Mouse (Mus musculus) limb, embryonic 11.5 days (tissue): ENCODE results near the gene AI837181. TPM values are rescaled to one million over a fixed set of nuclear protein-coding genes. Genes with fewer than 3 reads are reported as not detected.

Experiments
- ATAC-seq: fragments of 200-750 bp; cut with Nextera tagmentation; 2 replicates; pipeline ENCODE4 v1.8.0; 2017; ENCODE audit warnings: low read depth; ENCODE audit not compliant: insufficient number of reproducible peaks, low FRiP score, low TSS enrichment
- DNase-seq: peaks from one replicate; pipeline ENCODE4 v3.0.0-alpha.2; 2015; ENCODE audit warnings: low spot score
- H3K27ac ChIP-seq: fragments of 300-500 bp; sonication (generic); replicated peaks from 2 replicates; pipeline ENCODE4 v1.5.1; 2014; ENCODE audit warnings: low read depth, mild to moderate bottlenecking, low read length
- H3K27me3 ChIP-seq: fragments of 300-500 bp; sonication (generic); 2 replicates; pipeline ENCODE4 v1.6.1; 2014; ENCODE audit warnings: mild to moderate bottlenecking, low read length, mixed read lengths; ENCODE audit not compliant: control insufficient read depth, insufficient read depth
- H3K36me3 ChIP-seq: fragments of 300-500 bp; sonication (generic); 2 replicates; pipeline ENCODE4 v1.6.1; 2014; ENCODE audit warnings: mild to moderate bottlenecking, low read length, moderate library complexity, mixed read lengths; ENCODE audit not compliant: control insufficient read depth, insufficient read depth
- H3K4me1 ChIP-seq: fragments of 300-500 bp; sonication (generic); 2 replicates; pipeline ENCODE4 v1.6.1; 2014; ENCODE audit warnings: low read length, mixed read lengths; ENCODE audit not compliant: control insufficient read depth, insufficient read depth
- H3K4me2 ChIP-seq: fragments of 300-500 bp; sonication (generic); 2 replicates; pipeline ENCODE4 v1.6.1; 2014; ENCODE audit warnings: low read depth, mild to moderate bottlenecking, moderate library complexity; ENCODE audit not compliant: severe bottlenecking
- H3K4me3 ChIP-seq: fragments of 300-500 bp; sonication (generic); 2 replicates; pipeline ENCODE4 v1.5.1; 2014; ENCODE audit warnings: low read depth, low read length
- H3K9ac ChIP-seq: fragments of 300-500 bp; sonication (generic); 2 replicates; pipeline ENCODE4 v1.6.1; 2014; ENCODE audit warnings: mild to moderate bottlenecking, low read length
- H3K9me3 ChIP-seq: fragments of 300-500 bp; sonication (generic); 2 replicates; pipeline ENCODE4 v1.6.1; 2016; ENCODE audit warnings: low read length; ENCODE audit not compliant: control insufficient read depth
- whole genome bisulfite sequencing: fragments of 180-500 bp; shearing (Covaris S2); extraction: QIAGEN DNeasy Blood & Tissue Kit; methylation state at CpG from one replicate; pipeline ENCODE4 v1.1.7; 2014; 5-methylcytosine and 5-hydroxymethylcytosine counted together
- polyA plus RNA-seq: library from polyadenylated mRNA; unstranded; fragments of >200 nt; fragmentation: Nextera tagmentation; extraction: Ambion mirVana; gene quantifications from 2 replicates; pipeline ENCODE4 v1.2.1, GENCODE M21; 2014

The AI837181 gene
- polyA plus RNA-seq, 1 experiment from 2014 or later, result 47.7 TPM

GRCm38 (mm10) chr19:5456241-5456921 lies 31.4 kb downstream of the AI837181 start:
- H3K4me2 ChIP-seq, result peak overlapping the region; percentile 98
- no peaks in the 10 kb centered on the region for H3K9me3 ChIP-seq
- no peak for ATAC-seq
- 4% methylated on average over 26 of the region's 26 CpGs for WGBS
- peak; percentile 47 for DNase-seq
- H3K4me3 ChIP-seq, result peak overlapping the region; percentile 45
- H3K27me3 ChIP-seq, result no peaks in the 10 kb centered on the region
- H3K4me1 ChIP-seq, result peaks cover 19% of the 10 kb centered on the region
- no peaks in the 10 kb centered on the region for H3K36me3 ChIP-seq
- H3K9ac ChIP-seq, result peak overlapping the region; percentile 61
- peak overlapping the region; percentile 10 for H3K27ac ChIP-seq

GRCm38 (mm10) chr19:5456922-5457745 lies 32.2 kb downstream of the AI837181 start:
- Histone ChIP-seq H3K9ac (peak overlapping the region; percentile 61), H3K9me3 (no peaks in the 10 kb centered on the region), H3K36me3 (no peaks in the 10 kb centered on the region), H3K27ac (peak overlapping the region; percentile 10), H3K4me2 (peak overlapping the region; percentile 98), H3K4me3 (peak overlapping the region; percentile 45), H3K4me1 (peaks cover 21% of the 10 kb centered on the region), H3K27me3 (no peaks in the 10 kb centered on the region)
- DNase-seq, result peak; percentile 94
- WGBS, result under 1% methylated on average over 70 of the region's 70 CpGs
- peak; percentile 76 for ATAC-seq

GRCm38 (mm10) chr19:5457746-5458442 lies 33.0 kb downstream of the AI837181 start, which contains the start of gene Ccdc85b:
Gene Ccdc85b (minus strand): TSS chr19:5457894.
- Histone ChIP-seq H3K4me3 (peak within 1 kb of the TSS; percentile 45), H3K27ac (peak within 1 kb of the TSS; percentile 10), H3K9me3 (no peaks in the 10 kb centered on the region), H3K4me1 (peaks cover 21% of the 10 kb centered on the region), H3K4me2 (peak within 1 kb of the TSS; percentile 98), H3K27me3 (no peaks in the 10 kb centered on the region), H3K9ac (peak within 1 kb of the TSS; percentile 61), H3K36me3 (peaks cover under 1% of the 10 kb centered on the region; the same call in 1 of the 2 replicates)
- DNase-seq, result no peak
- 19% methylated on average over 14 of the region's 14 CpGs for WGBS
- ATAC-seq, result no peak; the same call in 1 of the 2 replicates

- ATAC-seq (no peak), DNase-seq (no peak)
- Histone ChIP-seq H3K4me2 (no peak overlapping the region), H3K36me3 (peaks cover 4% of the 10 kb centered on the region; the same call in 1 of the 2 replicates), H3K27ac (no peak overlapping the region), H3K4me1 (peaks cover 21% of the 10 kb centered on the region), H3K27me3 (no peaks in the 10 kb centered on the region), H3K9ac (no peak overlapping the region), H3K4me3 (no peak overlapping the region), H3K9me3 (no peaks in the 10 kb centered on the region)
- WGBS, result 71% methylated on average over 7 of the region's 7 CpGs
Measured at GRCm38 (mm10) chr19:5459019-5459418, 34.1 kb downstream of the AI837181 start.

GRCm38 (mm10) chr19:5459896-5460295 lies 35.0 kb downstream of the AI837181 start:
- WGBS, result 21% methylated on average over 3 of the region's 3 CpGs
- Histone ChIP-seq H3K27me3 (no peaks in the 10 kb centered on the region), H3K4me3 (peak overlapping the region; percentile 71), H3K36me3 (peaks cover 7% of the 10 kb centered on the region), H3K4me1 (peaks cover 23% of the 10 kb centered on the region), H3K4me2 (peak overlapping the region; percentile 88), H3K9me3 (no peaks in the 10 kb centered on the region), H3K9ac (peak overlapping the region; percentile 69), H3K27ac (no peak overlapping the region)
- DNase-seq, result no peak
- no peak for ATAC-seq

- Histone ChIP-seq H3K4me2 (peak within 1 kb of the TSS; percentile 88), H3K36me3 (peaks cover 11% of the 10 kb centered on the region), H3K4me1 (peaks cover 23% of the 10 kb centered on the region), H3K9ac (peak within 1 kb of the TSS; percentile 69), H3K9me3 (no peaks in the 10 kb centered on the region), H3K4me3 (peak within 1 kb of the TSS; percentile 71), H3K27me3 (no peaks in the 10 kb centered on the region), H3K27ac (no peak within 1 kb of the TSS; the same call in 1 of the 2 replicates)
- peak; percentile 93 for DNase-seq
- peak; percentile 58 for ATAC-seq
- under 1% methylated on average over 32 of the region's 32 CpGs for WGBS
Measured at GRCm38 (mm10) chr19:5460465-5460911, 35.5 kb downstream of the AI837181 start, which contains the start of gene Fibp. Gene Fibp (plus strand): TSS chr19:5460615.

- Histone ChIP-seq H3K36me3 (peaks cover 15% of the 10 kb centered on the region), H3K27ac (no peak overlapping the region), H3K4me3 (peak overlapping the region; percentile 71), H3K4me1 (peaks cover 15% of the 10 kb centered on the region), H3K4me2 (peak overlapping the region; percentile 88), H3K9ac (no peak overlapping the region), H3K27me3 (no peaks in the 10 kb centered on the region), H3K9me3 (no peaks in the 10 kb centered on the region)
- DNase-seq (no peak), ATAC-seq (no peak)
- WGBS, result 87% methylated on average over 6 of the region's 6 CpGs
Measured at GRCm38 (mm10) chr19:5461411-5461810, 36.5 kb downstream of the AI837181 start.

- H3K9ac ChIP-seq, result no peak overlapping the region
- 89% methylated on average over 9 of the region's 9 CpGs for WGBS
- no peaks in the 10 kb centered on the region for H3K27me3 ChIP-seq
- no peak overlapping the region for H3K4me2 ChIP-seq
- DNase-seq (no peak), ATAC-seq (no peak)
- H3K27ac ChIP-seq, result no peak overlapping the region
- peaks cover 13% of the 10 kb centered on the region; the same call in 1 of the 2 replicates for H3K4me1 ChIP-seq
- H3K36me3 ChIP-seq, result peaks cover 17% of the 10 kb centered on the region
- H3K9me3 ChIP-seq, result no peaks in the 10 kb centered on the region
- H3K4me3 ChIP-seq, result no peak overlapping the region
Measured at GRCm38 (mm10) chr19:5463212-5463611, 38.3 kb downstream of the AI837181 start.
